Mouse (Mus musculus): Measurements from ENCODE around the gene Mrpl58.

- TF ChIP-seq CTCF (IDR thresholded peaks at IDR 0.05) (no peak), EP300 (IDR thresholded peaks at IDR 0.05) (no peak)
Measured at GRCm38 (mm10) chr11:115366039-115366705, 37.4 kb upstream of the Mrpl58 start.
